Mouse (Mus musculus) liver, adult 2 months (tissue): ENCODE results near the gene Wdr46. TPM values are rescaled to one million over a fixed set of nuclear protein-coding genes. Genes with fewer than 3 reads are reported as not detected.
"Not testable (repeated sequence)": the region's sequence is repeated elsewhere in the genome, so short reads cannot be mapped to it uniquely, and the experiment has no call there.

ENCODE experiments used
- DNase-seq: peaks from one replicate; pipeline ENCODE4 v3.0.0-alpha.2; 2011; ENCODE audit warnings: low read depth, low spot score; ENCODE audit errors: extremely low read depth
- H3K27ac ChIP-seq: fragments of 200-500 bp; replicated peaks from 2 replicates; pipeline ENCODE4 v1.5.1; 2012; ENCODE audit warnings: low read depth, mild to moderate bottlenecking, control low read depth, inconsistent platforms, low read length; ENCODE audit not compliant: insufficient read depth
- H3K27me3 ChIP-seq: fragments of 200-500 bp; 2 replicates; pipeline ENCODE4 v1.6.1; 2012; ENCODE audit warnings: mild to moderate bottlenecking, moderate library complexity, low read length, inconsistent platforms; ENCODE audit not compliant: control insufficient read depth, insufficient read depth
- H3K36me3 ChIP-seq: fragments of 200-500 bp; 2 replicates; pipeline ENCODE4 v1.6.1; 2012; ENCODE audit warnings: low read length, inconsistent platforms; ENCODE audit not compliant: control insufficient read depth, insufficient read depth
- H3K4me1 ChIP-seq: fragments of 200-500 bp; 2 replicates; pipeline ENCODE4 v1.6.1; 2011; ENCODE audit warnings: low read length; ENCODE audit not compliant: control insufficient read depth, insufficient read depth
- H3K4me3 ChIP-seq: fragments of 200-500 bp; 2 replicates; pipeline ENCODE4 v1.5.1; 2011; ENCODE audit warnings: low read depth, mild to moderate bottlenecking, control low read depth, low read length, moderate library complexity; ENCODE audit not compliant: insufficient read depth
- H3K79me2 ChIP-seq: fragments of 200-500 bp; 2 replicates; pipeline ENCODE4 v1.6.1; 2012; ENCODE audit warnings: inconsistent platforms, mild to moderate bottlenecking, low read length, moderate library complexity; ENCODE audit not compliant: control insufficient read depth, insufficient read depth
- H3K9ac ChIP-seq: fragments of 200-500 bp; 2 replicates; pipeline ENCODE4 v1.6.1; 2012; ENCODE audit warnings: low read depth, mild to moderate bottlenecking, control low read depth, inconsistent platforms, low read length
- CTCF ChIP-seq: fragments of 200-500 bp; IDR thresholded peaks from 2 replicates; pipeline ENCODE4 v1.5.1; 2011; ENCODE audit warnings: low read depth, low read length, control low read depth
- POLR2A ChIP-seq: fragments of 200-500 bp; IDR thresholded peaks from 2 replicates; pipeline ENCODE4 v1.6.1; 2011; ENCODE audit warnings: low read length, control low read depth; ENCODE audit not compliant: insufficient read depth; ENCODE audit errors: extremely low read depth
- WGBS: fragments of 180-500 bp; shearing (Covaris S2); methylation state at CpG from one replicate; pipeline ENCODE4 v1.1.7; 2018; 5-methylcytosine and 5-hydroxymethylcytosine counted together
- polyA plus RNA-seq: library from polyadenylated mRNA; depleted of rRNA; stranded (reverse); fragments of >200 nt; gene quantifications from 2 replicates; pipeline ENCODE4 v1.2.3, GENCODE M21; 2012
- total RNA-seq: library from RNA; depleted of rRNA; stranded (reverse); fragments of >200 nt; gene quantifications from 2 replicates; pipeline ENCODE4 v1.2.3, GENCODE M21; 2014

Gene Wdr46
- total and polyA plus RNA-seq, 2 experiments = 9.3 to 16.4 TPM

GRCm38 (mm10) chr17:33981192-33981909 lies 40.9 kb downstream of the Wdr46 start:
- DNase-seq = peak; percentile 92
- not testable (repeated sequence) for H3K27me3 ChIP-seq, H3K36me3 ChIP-seq, H3K79me2 ChIP-seq
- peak overlapping the region; percentile 52 for H3K4me3 ChIP-seq
- WGBS = under 1% methylated on average over 27 of the region's 27 CpGs
- H3K9ac ChIP-seq = peak overlapping the region; percentile 31
- H3K4me1 ChIP-seq = peaks cover 17% of the 10 kb centered on the region
- H3K27ac ChIP-seq = peak overlapping the region; percentile 69
- TF ChIP-seq CTCF (peak; percentile 51), POLR2A (0 out of 2 replicates have a peak, but pooled peaks have one; percentile 14)

- not testable (repeated sequence) for DNase-seq, H3K9ac ChIP-seq, H3K27ac ChIP-seq, H3K27me3 ChIP-seq, H3K36me3 ChIP-seq, H3K79me2 ChIP-seq, H3K4me3 ChIP-seq
- TF ChIP-seq CTCF = peak; percentile 73
- peaks cover 17% of the 10 kb centered on the region for H3K4me1 ChIP-seq
- WGBS = 4% methylated on average over 8 of the region's 8 CpGs
Observed at GRCm38 (mm10) chr17:33982136-33982535, 41.7 kb downstream of the Wdr46 start.

GRCm38 (mm10) chr17:33991788-33992664 lies 51.6 kb downstream of the Wdr46 start:
- Histone ChIP-seq H3K4me3 (no peak overlapping the region), H3K27ac (no peak overlapping the region), H3K4me1 (no peaks in the 10 kb centered on the region), H3K9ac (no peak overlapping the region), H3K27me3 (no peaks in the 10 kb centered on the region), H3K79me2 (no peaks in the 10 kb centered on the region), H3K36me3 (peaks cover 7% of the 10 kb centered on the region; the same call in 1 of the 2 replicates)
- WGBS = 31% methylated on average over 10 of the region's 10 CpGs
- TF ChIP-seq POLR2A = no peak
- TF ChIP-seq CTCF = peak; percentile 70
- DNase-seq = peak; percentile 67

GRCm38 (mm10) chr17:33994959-33995358 lies 54.5 kb downstream of the Wdr46 start:
- Histone ChIP-seq H3K27ac (no peak overlapping the region), H3K9ac (no peak overlapping the region), H3K36me3 (peaks cover 19% of the 10 kb centered on the region), H3K4me3 (no peak overlapping the region), H3K27me3 (no peaks in the 10 kb centered on the region), H3K79me2 (peaks cover 3% of the 10 kb centered on the region; the same call in 1 of the 2 replicates), H3K4me1 (no peaks in the 10 kb centered on the region)
- no peak for DNase-seq
- 92% methylated on average over 8 of the region's 8 CpGs for WGBS
- no peak for TF ChIP-seq CTCF
- no peak for TF ChIP-seq POLR2A

GRCm38 (mm10) chr17:33995651-33996050 lies 55.2 kb downstream of the Wdr46 start:
- H3K36me3 ChIP-seq = peaks cover 19% of the 10 kb centered on the region
- no peak overlapping the region for H3K27ac ChIP-seq
- H3K4me3 ChIP-seq = no peak overlapping the region
- peaks cover 3% of the 10 kb centered on the region; the same call in 1 of the 2 replicates for H3K79me2 ChIP-seq
- WGBS = 73% methylated on average over 3 of the region's 3 CpGs
- no peaks in the 10 kb centered on the region; the same call in 1 of the 2 replicates for H3K4me1 ChIP-seq
- TF ChIP-seq POLR2A (no peak), CTCF (no peak)
- no peak overlapping the region for H3K9ac ChIP-seq
- DNase-seq = no peak
- no peaks in the 10 kb centered on the region for H3K27me3 ChIP-seq

- DNase-seq, H3K9ac ChIP-seq, H3K4me1 ChIP-seq, H3K27ac ChIP-seq, H3K79me2 ChIP-seq, H3K4me3 ChIP-seq, H3K27me3 ChIP-seq: not testable (repeated sequence)
- peaks cover 19% of the 10 kb centered on the region for H3K36me3 ChIP-seq
- 92% methylated on average over 2 of the region's 2 CpGs for WGBS
Observed at GRCm38 (mm10) chr17:33997025-33997424, 56.6 kb downstream of the Wdr46 start.

- Histone ChIP-seq H3K36me3 (peaks cover 19% of the 10 kb centered on the region), H3K4me3 (peak overlapping the region; percentile 82)
- H3K4me1 ChIP-seq, H3K27me3 ChIP-seq, H3K79me2 ChIP-seq, H3K27ac ChIP-seq, DNase-seq, H3K9ac ChIP-seq: not testable (repeated sequence)
- 58% methylated on average over 5 of the region's 5 CpGs for WGBS
Observed at GRCm38 (mm10) chr17:33998697-33999096, 58.2 kb downstream of the Wdr46 start.
